Mouse (Mus musculus) ES-Bruce4 (cell line): ENCODE measurements around the gene Camta1. TPM values are rescaled to one million over a fixed set of nuclear protein-coding genes. Genes with fewer than 3 reads are reported as not detected.

ENCODE experiments used
- H3K27ac ChIP-seq: 2 replicates; pipeline ENCODE4 v1.5.1; 2012; ENCODE audit warnings: low read length, inconsistent platforms; ENCODE audit not compliant: insufficient read depth
- H3K27me3 ChIP-seq: 2 replicates; pipeline ENCODE4 v1.6.1; 2012; ENCODE audit warnings: mild to moderate bottlenecking, low read length, inconsistent platforms; ENCODE audit not compliant: control insufficient read depth, poor library complexity, insufficient read depth, severe bottlenecking
- H3K36me3 ChIP-seq: 2 replicates; pipeline ENCODE4 v1.6.1; 2012; ENCODE audit warnings: inconsistent platforms, mild to moderate bottlenecking, low read length, moderate library complexity; ENCODE audit not compliant: control insufficient read depth, poor library complexity, insufficient read depth, severe bottlenecking
- H3K4me1 ChIP-seq: one replicate; pipeline ENCODE4 v1.8.1; 2011; ENCODE audit warnings: low read length; ENCODE audit not compliant: control insufficient read depth, insufficient read depth
- H3K4me3 ChIP-seq: 2 replicates; pipeline ENCODE4 v1.5.1; 2011; ENCODE audit warnings: low read depth, mild to moderate bottlenecking, low read length
- H3K9ac ChIP-seq: 2 replicates; pipeline ENCODE4 v1.6.1; 2012; ENCODE audit warnings: low read depth, mild to moderate bottlenecking, inconsistent platforms; ENCODE audit not compliant: poor library complexity, severe bottlenecking
- H3K9me3 ChIP-seq: replicated peaks from 2 replicates; pipeline ENCODE4 v1.6.1; 2012; ENCODE audit warnings: mild to moderate bottlenecking, low read length, inconsistent platforms; ENCODE audit not compliant: control insufficient read depth, poor library complexity, insufficient read depth, severe bottlenecking
- CTCF ChIP-seq: IDR thresholded peaks from one replicate; pipeline ENCODE4 v1.8.1; 2011; ENCODE audit warnings: low read depth, low read length
- EP300 ChIP-seq: IDR thresholded peaks from 2 replicates; pipeline ENCODE4 v1.6.1; 2011; ENCODE audit warnings: low read depth, low read length; ENCODE audit not compliant: insufficient read depth
- POLR2A ChIP-seq: IDR thresholded peaks from one replicate; pipeline ENCODE4 v1.8.1; 2011; ENCODE audit warnings: low read length; ENCODE audit not compliant: insufficient read depth
- polyA plus RNA-seq: library from polyadenylated mRNA; stranded (reverse); fragments of >200 nt; gene quantifications from 2 replicates; pipeline ENCODE4 v1.2.4, GENCODE M21; 2011; ENCODE audit warnings: low read depth; ENCODE audit not compliant: missing spikeins, insufficient read depth, insufficient read length

Camta1 gene
- polyA plus RNA-seq, 1 experiment: 85.3 TPM

DNA sequence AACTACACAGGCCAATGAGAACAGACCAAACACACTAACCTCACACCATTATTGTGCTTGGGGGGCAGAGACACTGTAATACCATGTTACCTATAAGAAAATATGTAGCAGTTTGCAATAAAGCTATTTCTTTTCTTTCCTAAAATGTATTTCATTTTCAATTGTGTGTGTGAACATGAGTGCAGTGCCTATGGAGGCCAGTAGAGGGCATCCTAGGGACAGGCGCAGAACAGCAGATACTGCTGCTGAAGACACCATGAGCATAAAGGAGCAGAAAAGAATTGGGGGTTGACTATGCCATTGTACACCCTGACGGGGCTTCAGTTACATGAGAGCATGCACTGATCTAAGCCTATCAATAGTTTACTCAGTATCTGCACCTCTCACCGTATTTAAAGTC, 380.7 kb downstream of the Camta1 start:
- Histone ChIP-seq H3K27me3 (no peaks in the 10 kb centered on the region), H3K4me1 (no peaks in the 10 kb centered on the region), H3K4me3 (no peak overlapping the region), H3K9ac (no peak overlapping the region), H3K36me3 (no peaks in the 10 kb centered on the region), H3K27ac (no peak overlapping the region), H3K9me3 (no peaks in the 10 kb centered on the region)
- peak; percentile 29 for TF ChIP-seq CTCF
- no peak for TF ChIP-seq POLR2A

- no peaks in the 10 kb centered on the region for H3K9me3 ChIP-seq
- H3K4me3 ChIP-seq: no peak overlapping the region
- no peak overlapping the region for H3K27ac ChIP-seq
- H3K4me1 ChIP-seq: no peaks in the 10 kb centered on the region
- no peaks in the 10 kb centered on the region for H3K27me3 ChIP-seq
- no peak overlapping the region for H3K9ac ChIP-seq
- H3K36me3 ChIP-seq: no peaks in the 10 kb centered on the region
- TF ChIP-seq EP300: no peak
- TF ChIP-seq CTCF: no peak
- no peak for TF ChIP-seq POLR2A
These were observed 383.7 kb downstream of the Camta1 start for GRCm38 (mm10) chr4:151477950-151478349.

DNA sequence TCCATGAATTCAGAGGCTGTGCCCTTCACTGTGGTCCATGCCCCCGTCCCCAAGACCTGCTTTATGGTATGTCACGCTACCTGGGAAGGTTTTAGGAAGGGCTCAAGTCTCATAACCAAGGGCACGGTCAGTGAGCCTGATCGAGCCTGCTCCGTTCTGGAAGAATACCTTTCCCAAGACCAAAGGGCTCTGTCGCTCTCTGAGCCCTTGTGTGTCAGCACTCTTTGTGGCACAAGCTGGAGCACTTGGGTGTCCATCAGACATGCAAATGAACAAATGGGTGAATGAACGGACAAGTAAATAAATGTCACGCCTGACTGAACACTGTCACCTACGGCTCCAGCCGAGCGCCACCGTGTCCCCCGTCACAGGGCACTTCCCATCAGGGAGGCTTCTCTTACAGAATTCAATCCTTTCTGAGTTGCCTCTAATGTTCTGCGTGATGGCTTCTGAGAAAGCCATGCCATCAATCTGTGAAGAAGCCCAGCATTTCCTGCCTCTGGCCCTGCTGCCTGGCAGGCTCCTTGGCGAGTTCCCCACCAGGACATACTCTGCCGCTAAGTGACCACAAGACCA, 386.7 kb downstream of the Camta1 start:
- Histone ChIP-seq H3K4me3 (no peak overlapping the region), H3K36me3 (no peaks in the 10 kb centered on the region), H3K9ac (no peak overlapping the region), H3K27ac (no peak overlapping the region), H3K9me3 (no peaks in the 10 kb centered on the region), H3K27me3 (no peaks in the 10 kb centered on the region), H3K4me1 (no peaks in the 10 kb centered on the region)
- TF ChIP-seq POLR2A (no peak), EP300 (no peak), CTCF (no peak)

DNA sequence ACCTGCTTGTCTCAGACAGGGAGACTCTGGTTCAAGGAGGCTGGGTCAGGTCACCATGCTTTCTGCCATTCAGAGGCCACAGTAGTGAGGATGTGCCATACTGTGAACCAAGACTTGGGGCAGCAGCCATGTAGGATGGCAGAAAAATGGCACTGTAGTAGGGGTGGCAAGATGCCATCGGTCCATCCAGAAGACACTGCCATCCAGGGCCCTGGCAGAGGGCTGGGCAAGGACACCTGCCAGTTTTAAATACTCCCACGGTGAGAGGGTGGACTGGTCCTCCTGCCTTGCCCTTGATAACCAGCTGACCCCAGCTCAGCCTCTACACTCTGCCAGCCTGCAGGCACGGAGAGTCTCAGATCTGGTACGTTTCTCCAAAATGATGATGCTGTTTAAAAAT, 389.8 kb downstream of the Camta1 start:
- TF ChIP-seq POLR2A: no peak
- no peak for TF ChIP-seq EP300
- no peak for TF ChIP-seq CTCF
- no peaks in the 10 kb centered on the region for H3K36me3 ChIP-seq
- H3K9ac ChIP-seq: no peak overlapping the region

DNA sequence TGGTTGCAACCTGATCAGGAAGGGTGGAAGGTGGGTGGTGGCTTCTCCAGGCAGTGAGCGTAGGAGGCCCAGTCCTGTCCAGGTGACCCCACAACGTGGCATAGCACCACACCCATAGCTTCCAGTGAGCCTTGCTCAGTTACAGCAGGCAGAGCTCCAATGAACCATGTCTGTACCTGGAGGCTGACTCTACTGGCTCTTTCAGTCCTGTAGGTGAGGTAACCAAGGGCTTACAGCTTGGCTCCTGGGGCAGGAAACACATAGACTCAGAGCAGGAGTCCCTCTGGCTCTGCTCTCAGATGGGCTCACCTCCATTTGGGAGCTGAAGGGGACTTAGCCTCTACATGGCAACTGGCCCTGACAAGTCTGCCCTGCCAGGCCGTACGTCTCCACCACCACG, 393.3 kb downstream of the Camta1 start:
- no peaks in the 10 kb centered on the region for H3K36me3 ChIP-seq
- H3K4me3 ChIP-seq: no peak overlapping the region
- TF ChIP-seq CTCF (no peak), EP300 (no peak), POLR2A (no peak)
- H3K9me3 ChIP-seq: no peaks in the 10 kb centered on the region
- H3K27ac ChIP-seq: no peak overlapping the region
- no peak overlapping the region for H3K9ac ChIP-seq
- H3K4me1 ChIP-seq: no peaks in the 10 kb centered on the region
- H3K27me3 ChIP-seq: no peaks in the 10 kb centered on the region

More for the DNA sequence above, 389.8 kb downstream of the Camta1 start:
- Histone ChIP-seq H3K27me3 (no peaks in the 10 kb centered on the region), H3K27ac (no peak overlapping the region), H3K4me3 (no peak overlapping the region), H3K4me1 (no peaks in the 10 kb centered on the region), H3K9me3 (no peaks in the 10 kb centered on the region)

DNA sequence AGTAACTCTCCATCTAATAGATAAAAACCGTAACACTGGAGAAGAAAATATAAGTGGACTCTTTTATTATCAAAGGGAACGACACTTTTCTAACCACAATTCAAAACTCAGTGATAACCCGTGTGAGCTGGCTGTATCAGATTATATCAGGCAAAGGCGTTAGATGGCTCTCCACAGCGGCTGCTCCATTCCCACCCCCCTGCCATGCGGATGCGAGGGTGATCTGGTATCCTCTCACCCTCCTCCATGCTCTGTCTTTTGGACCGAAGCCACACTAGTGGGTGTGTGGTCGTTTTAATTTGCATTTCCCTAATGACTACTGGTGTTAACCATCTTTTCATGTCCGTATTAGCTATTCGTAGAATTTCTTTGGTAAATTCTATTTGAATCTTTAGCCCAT, 403.0 kb downstream of the Camta1 start:
- Histone ChIP-seq H3K4me1 (no peaks in the 10 kb centered on the region), H3K27me3 (no peaks in the 10 kb centered on the region), H3K4me3 (no peak overlapping the region), H3K36me3 (no peaks in the 10 kb centered on the region), H3K9me3 (no peaks in the 10 kb centered on the region), H3K27ac (no peak overlapping the region), H3K9ac (no peak overlapping the region)
- TF ChIP-seq EP300: no peak
- no peak for TF ChIP-seq CTCF
- no peak for TF ChIP-seq POLR2A
